Mouse (Mus musculus): Measurements from ENCODE around the gene Immt. TPM values are rescaled to one million over a fixed set of nuclear protein-coding genes. Genes with fewer than 3 reads are reported as not detected.
"Not testable (repeated sequence)": the region's sequence is repeated elsewhere in the genome, so short reads cannot be mapped to it uniquely, and the experiment has no call there.

The Immt gene
- total and polyA plus RNA-seq, 3 experiments: 133 to 702 (median 158) TPM

GRCm38 (mm10) chr6:71925233-71925632 lies 94.1 kb downstream of the Immt start:
- H3K9ac ChIP-seq (ENCODE audit: control insufficient read depth, low read depth, low read length, poor library complexity, severe bottlenecking); H3K4me1 ChIP-seq (ENCODE audit: control insufficient read depth in 1 of 2, insufficient read depth in 2 of 2, low read length in 2 of 2); H3K27me3 ChIP-seq (ENCODE audit: control insufficient read depth in 1 of 2, insufficient read depth in 2 of 2, low read length in 2 of 2); H3K79me2 ChIP-seq (ENCODE audit: control insufficient read depth, insufficient read depth, low read length, poor library complexity); H3K9me3 ChIP-seq (replicated peaks; ENCODE audit: insufficient read depth, low read length); H3K27ac ChIP-seq (ENCODE audit: control insufficient read depth, low read depth, low read length); H3K4me3 ChIP-seq (ENCODE audit: control insufficient read depth in 1 of 2, insufficient read depth in 1 of 2, low read depth in 2 of 2, low read length in 2 of 2): not testable (repeated sequence)
- H3K36me3 ChIP-seq (ENCODE audit: control insufficient read depth in 1 of 2, insufficient read depth in 2 of 2, low read length in 2 of 2): peaks cover 0 to 20% of the 10 kb centered on the region in 2 experiments; a peak in 2 of 4 replicates
- peak; percentile 27 for DNase-seq (ENCODE audit: low read depth, low spot score)
- TF ChIP-seq RCOR1 (IDR thresholded peaks at IDR 0.05; ENCODE audit: low read depth, low read length): peak; percentile 91
- peak; percentile 25; the same call in 1 of the 2 replicates for TF ChIP-seq TAL1 (IDR thresholded peaks at IDR 0.05; ENCODE audit: low read length)

Other genes with a start within 250 kb of the Immt start
- 14.4 and 27.2 TPM in 2 replicates for gene Kdm3a, start 198.3 kb upstream of the Immt start, total RNA-seq (2012; rRNA removed)
- gene Kdm3a, start 198.3 kb upstream of the Immt start, polyA plus RNA-seq (2012; ENCODE audit: insufficient read depth in 1 of 2, insufficient read length in 2 of 2, low read depth in 1 of 2, low replicate concordance in 2 of 2, missing spikeins in 1 of 2): 10 to 100 TPM in 1 of 2 experiments, not detected in 1; 35.5 TPM
- gene Reep1, start 123.8 kb upstream of the Immt start, total RNA-seq (2012; rRNA removed): 0.07 and 0.12 TPM in 2 replicates
- under 1 TPM in 1 of 2 experiments, not detected in 1; 0.36 TPM for gene Reep1, start 123.8 kb upstream of the Immt start, polyA plus RNA-seq (2012; ENCODE audit: insufficient read depth in 1 of 2, insufficient read length in 2 of 2, low read depth in 1 of 2, low replicate concordance in 2 of 2, missing spikeins in 1 of 2)
- gene Mrpl35, start 4.4 kb upstream of the Immt start, total RNA-seq (2012; rRNA removed): 26.0 and 28.3 TPM in 2 replicates
- 10 to 100 TPM in 1 of 2 experiments, not detected in 1; 34.8 TPM for gene Mrpl35, start 4.4 kb upstream of the Immt start, polyA plus RNA-seq (2012; ENCODE audit: insufficient read depth in 1 of 2, insufficient read length in 2 of 2, low read depth in 1 of 2, low replicate concordance in 2 of 2, missing spikeins in 1 of 2)
- gene Ptcd3, start 77.4 kb downstream of the Immt start, total RNA-seq (2012; rRNA removed): 89.6 and 93.5 TPM in 2 replicates
- gene Ptcd3, start 77.4 kb downstream of the Immt start, polyA plus RNA-seq (2012; ENCODE audit: insufficient read depth in 1 of 2, insufficient read length in 2 of 2, low read depth in 1 of 2, low replicate concordance in 2 of 2, missing spikeins in 1 of 2): 100 to 1,000 TPM in 1 of 2 experiments, 10 to 100 TPM in 1; 94.3 to 156 TPM
- gene Polr1a, start 77.7 kb downstream of the Immt start, total RNA-seq (2012; rRNA removed): 66.8 and 68.4 TPM in 2 replicates
- gene Polr1a, start 77.7 kb downstream of the Immt start, polyA plus RNA-seq (2012; ENCODE audit: insufficient read depth in 1 of 2, insufficient read length in 2 of 2, low read depth in 1 of 2, low replicate concordance in 2 of 2, missing spikeins in 1 of 2): 100 to 1,000 TPM; 105 to 211 TPM